Mouse (Mus musculus) frontal cortex, adult (tissue): ENCODE results near the gene Cyfip2.
"Not testable (repeated sequence)": the region's sequence is repeated elsewhere in the genome, so short reads cannot be mapped to it uniquely, and the experiment has no call there.

Source experiments
- ATAC-seq: cut with Nextera tagmentation; 2 replicates; pipeline ENCODE4 v1.9.2; 2017; ENCODE audit warnings: mild to moderate bottlenecking, moderate library complexity, mixed read lengths; ENCODE audit not compliant: low TSS enrichment

The Cyfip2 gene

GRCm38 (mm10) chr11:46194175-46194574 lies 118.5 kb downstream of the Cyfip2 start:
- no peak for ATAC-seq

GRCm38 (mm10) chr11:46188283-46188682 lies 124.4 kb downstream of the Cyfip2 start:
- ATAC-seq = peak; percentile 48

- peak; percentile 93 for ATAC-seq
These were observed 127.2 kb downstream of the Cyfip2 start for GRCm38 (mm10) chr11:46185486-46185885.

GRCm38 (mm10) chr11:46184946-46185345 lies 127.7 kb downstream of the Cyfip2 start:
- ATAC-seq = no peak

GRCm38 (mm10) chr11:46182031-46182430 lies 130.6 kb downstream of the Cyfip2 start:
- ATAC-seq = not testable (repeated sequence)

GRCm38 (mm10) chr11:46177246-46178043 lies 135.2 kb downstream of the Cyfip2 start:
- ATAC-seq = no peak

GRCm38 (mm10) chr11:46176155-46176554 lies 136.5 kb downstream of the Cyfip2 start:
- ATAC-seq = peak; percentile 90

- no peak for ATAC-seq
These were observed 140.5 kb downstream of the Cyfip2 start for GRCm38 (mm10) chr11:46172128-46172527.

GRCm38 (mm10) chr11:46169908-46170307 lies 142.8 kb downstream of the Cyfip2 start:
- ATAC-seq = peak; percentile 62; the same call in 1 of the 2 replicates

- no peak for ATAC-seq
These were observed 144.2 kb downstream of the Cyfip2 start for GRCm38 (mm10) chr11:46168506-46168905.

- peak; percentile 48 for ATAC-seq
These were observed 146.6 kb downstream of the Cyfip2 start, which contains the start of gene Nipal4 for GRCm38 (mm10) chr11:46165866-46166585. Gene Nipal4 (minus strand): TSS chr11:46166508.

GRCm38 (mm10) chr11:46157462-46157861 lies 155.2 kb downstream of the Cyfip2 start:
- ATAC-seq = no peak

GRCm38 (mm10) chr11:46156945-46157344 lies 155.7 kb downstream of the Cyfip2 start:
- ATAC-seq = peak; percentile 98

- ATAC-seq = no peak
These were observed 166.0 kb downstream of the Cyfip2 start for GRCm38 (mm10) chr11:46146619-46147018.

GRCm38 (mm10) chr11:46145163-46145875 lies 167.3 kb downstream of the Cyfip2 start:
- ATAC-seq = no peak
